Mouse (Mus musculus): ENCODE data around the gene Smpx.

Smpx gene

GRCm38 (mm10) chrX:157698862-157699261, at the start of gene Smpx:
TSS of gene Smpx (plus strand) at chrX:157698910.
- in situ Hi-C loops (cut with MboI, MseI) = no loop called here

- in situ Hi-C loops (cut with MboI, MseI) = no loop called here
These were observed 43.7 kb upstream of the Smpx start for GRCm38 (mm10) chrX:157655047-157655446.

- in situ Hi-C loops (cut with MboI, MseI) = no loop called here
These were observed 41.4 kb upstream of the Smpx start for GRCm38 (mm10) chrX:157657356-157657755.

GRCm38 (mm10) chrX:157671820-157672219, 26.9 kb upstream of the Smpx start:
- in situ Hi-C loops (cut with MboI, MseI) = no loop called here

- in situ Hi-C loops (cut with MboI, MseI) = no loop called here
These were observed 23.9 kb upstream of the Smpx start for GRCm38 (mm10) chrX:157674667-157675350.

GRCm38 (mm10) chrX:157691186-157691585, 7.5 kb upstream of the Smpx start:
- in situ Hi-C loops (cut with MboI, MseI) = no loop called here

GRCm38 (mm10) chrX:157697591-157698135, 1.0 kb upstream of the Smpx start:
- in situ Hi-C loops (cut with MboI, MseI) = no loop called here

GRCm38 (mm10) chrX:157707236-157707635, 8.5 kb downstream of the Smpx start:
- in situ Hi-C loops (cut with MboI, MseI) = no loop called here

- in situ Hi-C loops (cut with MboI, MseI) = no loop called here
These were observed 10.0 kb downstream of the Smpx start for GRCm38 (mm10) chrX:157708616-157709280.

- in situ Hi-C loops (cut with MboI, MseI) = no loop called here
These were observed 21.2 kb downstream of the Smpx start for GRCm38 (mm10) chrX:157719907-157720306.

- in situ Hi-C loops (cut with MboI, MseI) = no loop called here
These were observed 32.1 kb downstream of the Smpx start for GRCm38 (mm10) chrX:157730622-157731341.

- in situ Hi-C loops (cut with MboI, MseI) = no loop called here
These were observed 33.1 kb downstream of the Smpx start for GRCm38 (mm10) chrX:157731658-157732314.

GRCm38 (mm10) chrX:157732346-157732745, 33.6 kb downstream of the Smpx start:
- in situ Hi-C loops (cut with MboI, MseI) = no loop called here

- in situ Hi-C loops (cut with MboI, MseI) = no loop called here
These were observed 35.1 kb downstream of the Smpx start for GRCm38 (mm10) chrX:157733836-157734235.

GRCm38 (mm10) chrX:157734341-157734740, 35.6 kb downstream of the Smpx start:
- in situ Hi-C loops (cut with MboI, MseI) = no loop called here

GRCm38 (mm10) chrX:157747815-157748544, 49.3 kb downstream of the Smpx start:
- in situ Hi-C loops (cut with MboI, MseI) = no loop called here

GRCm38 (mm10) chrX:157754559-157754958, 55.8 kb downstream of the Smpx start:
- in situ Hi-C loops (cut with MboI, MseI) = no loop called here

GRCm38 (mm10) chrX:157762542-157762941, 63.8 kb downstream of the Smpx start:
- in situ Hi-C loops (cut with MboI, MseI) = no loop called here

- in situ Hi-C loops (cut with MboI, MseI) = no loop called here
These were observed 103.0 kb downstream of the Smpx start for GRCm38 (mm10) chrX:157801669-157802068.
